Mouse (Mus musculus) megakaryocyte, embryonic 14.5 days (primary cell): ENCODE data around the gene Cdk14.

Experiments
- FLI1 ChIP-seq: IDR thresholded peaks from 2 replicates; pipeline ENCODE4 v1.6.1; 2012; ENCODE audit warnings: low read length, inconsistent platforms, mixed read lengths
- GATA1 ChIP-seq: IDR thresholded peaks from 3 replicates; pipeline ENCODE4 v1.6.1; 2012; ENCODE audit warnings: mixed read lengths, low read length, inconsistent platforms, borderline replicate concordance

- TF ChIP-seq GATA1 (no peak), FLI1 (no peak)
These were observed 593.2 kb downstream of the Cdk14 start for GRCm38 (mm10) chr5:4826886-4827285.
